Mouse (Mus musculus) heart, adult 2 months (tissue): ENCODE data around the gene Slc38a1.

Experiments used
- EP300 ChIP-seq: fragments of 200-500 bp; IDR thresholded peaks from 2 replicates; pipeline ENCODE4 v1.6.1; 2011; ENCODE audit warnings: low read depth, low read length, control low read depth; ENCODE audit not compliant: insufficient read depth
- POLR2A ChIP-seq: fragments of 200-500 bp; IDR thresholded peaks from 2 replicates; pipeline ENCODE4 v1.6.1; 2011; ENCODE audit warnings: mild to moderate bottlenecking, low read depth, low read length, control low read depth; ENCODE audit not compliant: insufficient read depth

- TF ChIP-seq POLR2A (no peak), EP300 (no peak)
Observed at GRCm38 (mm10) chr15:96568271-96568982, 74.3 kb downstream of the Slc38a1 start.
